Mouse (Mus musculus): Measurements from ENCODE around the gene Bmpr1b.

DNA sequence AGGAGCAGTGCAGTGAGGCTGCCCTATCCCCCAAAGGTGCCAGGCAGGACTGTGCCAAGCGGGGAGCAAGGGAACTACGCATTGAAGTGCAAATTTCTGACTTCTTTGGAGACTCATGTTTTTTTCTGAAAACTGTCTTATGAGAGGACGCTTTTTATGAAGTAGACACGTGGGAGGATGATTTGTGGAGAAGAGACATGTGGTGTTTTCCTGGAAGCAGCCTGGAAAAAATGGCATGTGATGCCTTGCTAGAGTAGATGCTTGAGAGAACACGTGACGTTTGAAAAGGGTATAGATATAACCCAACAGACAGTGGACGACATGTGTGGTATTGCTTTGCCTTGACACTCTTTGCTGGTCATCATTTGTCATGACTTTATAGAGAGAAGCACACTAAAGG is 319.1 kb downstream of the Bmpr1b start:
- no peak for TF ChIP-seq HCFC1 (IDR thresholded peaks at IDR 0.05; ENCODE audit: low read depth, low read length)
- TF ChIP-seq POLR2A (IDR thresholded peaks at IDR 0.05; ENCODE audit: low read depth, low read length), result no peak
- TF ChIP-seq SIN3A (IDR thresholded peaks at IDR 0.05; ENCODE audit: low read length), result no peak
- no peak for TF ChIP-seq BHLHE40 (IDR thresholded peaks at IDR 0.05; ENCODE audit: low read depth, low read length)
- no peak for TF ChIP-seq CTCF (conservative IDR thresholded peaks at IDR 0.05 in 1 of 2, IDR thresholded peaks at IDR 0.05 in 1 of 2; ENCODE audit: low read depth in 2 of 2, low read length in 2 of 2)
- TF ChIP-seq CHD1 (IDR thresholded peaks at IDR 0.05; ENCODE audit: low read depth, low read length), result no peak
- TF ChIP-seq GABPA (IDR thresholded peaks at IDR 0.05; ENCODE audit: insufficient replicate concordance, low read depth, low read length), result no peak

All from CH12.LX (cell line).